Mouse (Mus musculus) spleen, postnatal 36 days (tissue): Measurements from ENCODE around the gene Stat5a.
A peak's percentile ranks its signal among the peaks of the same experiment; 100 is the strongest.

Source experiments
- DNase-seq, 2 experiments: peaks; one replicate each; pipeline ENCODE4 v3.0.0; 2022; ENCODE audit warnings: low spot score in 2 of 2, mixed read lengths in 1 of 2

Gene Stat5a

GRCm38 (mm10) chr11:100896078-100896477 is 36.9 kb downstream of the Stat5a start:
- DNase-seq: no peak

- no peak for DNase-seq
Observed at GRCm38 (mm10) chr11:100897294-100898231, 38.4 kb downstream of the Stat5a start.

- DNase-seq: no peak
Observed at GRCm38 (mm10) chr11:100898441-100899199, 39.5 kb downstream of the Stat5a start.

GRCm38 (mm10) chr11:100904580-100905351 is 45.6 kb downstream of the Stat5a start:
- no peak for DNase-seq

- no peak for DNase-seq
Observed at GRCm38 (mm10) chr11:100905929-100906328, 46.8 kb downstream of the Stat5a start.

GRCm38 (mm10) chr11:100906885-100907284 is 47.7 kb downstream of the Stat5a start:
- no peak for DNase-seq

GRCm38 (mm10) chr11:100908112-100908511 is 49.0 kb downstream of the Stat5a start:
- DNase-seq: no peak

GRCm38 (mm10) chr11:100908567-100908966 is 49.4 kb downstream of the Stat5a start:
- no peak for DNase-seq

- no peak for DNase-seq
Observed at GRCm38 (mm10) chr11:100912401-100913155, 53.4 kb downstream of the Stat5a start.

- no peak for DNase-seq
Observed at GRCm38 (mm10) chr11:100914415-100914814, 55.3 kb downstream of the Stat5a start.

- DNase-seq: no peak
Observed at GRCm38 (mm10) chr11:100915063-100915462, 55.9 kb downstream of the Stat5a start.

GRCm38 (mm10) chr11:100916432-100916971 is 57.4 kb downstream of the Stat5a start:
- DNase-seq: no peak

- no peak for DNase-seq
Observed at GRCm38 (mm10) chr11:100918007-100918406, 58.9 kb downstream of the Stat5a start.

GRCm38 (mm10) chr11:100920887-100921624 is 61.9 kb downstream of the Stat5a start:
- DNase-seq: no peak

GRCm38 (mm10) chr11:100924386-100924919 is 65.3 kb downstream of the Stat5a start:
- DNase-seq: no peak

- DNase-seq: no peak
Observed at GRCm38 (mm10) chr11:100927386-100927785, 68.2 kb downstream of the Stat5a start.

- no peak for DNase-seq
Observed at GRCm38 (mm10) chr11:100930611-100931010, 71.5 kb downstream of the Stat5a start.

GRCm38 (mm10) chr11:100931254-100931921 is 72.2 kb downstream of the Stat5a start:
- DNase-seq: peak; percentile 54 to 63
